Mouse (Mus musculus): ENCODE measurements at regions not wholly inside any gene's neighbourhood (a gene's known extent, or its start where the extent isn't known, plus 50 kb on each side); places are given as distances from the start of the nearest gene placed in this dataset.

GRCm38 (mm10) chr5:47185868-47186267 is 797.1 kb upstream of the Slit2 start:
- no peak for DNase-seq

- DNase-seq: no peak
These were observed 780.6 kb upstream of the Slit2 start for GRCm38 (mm10) chr5:47202164-47202914.

- no peak for DNase-seq
These were observed 780.0 kb upstream of the Slit2 start for GRCm38 (mm10) chr5:47202915-47203296.

- DNase-seq: no peak
These were observed 772.4 kb upstream of the Slit2 start for GRCm38 (mm10) chr5:47210542-47210941.

- no peak for DNase-seq
These were observed 767.5 kb upstream of the Slit2 start for GRCm38 (mm10) chr5:47215421-47215820.

GRCm38 (mm10) chr5:47225247-47225646 is 757.7 kb upstream of the Slit2 start:
- DNase-seq: no peak

- DNase-seq: no peak
These were observed 746.8 kb upstream of the Slit2 start for GRCm38 (mm10) chr5:47236094-47236493.

- DNase-seq: no peak
These were observed 742.9 kb upstream of the Slit2 start for GRCm38 (mm10) chr5:47240060-47240459.

GRCm38 (mm10) chr5:47240586-47240985 is 742.4 kb upstream of the Slit2 start:
- peak; percentile 60 to 72 for DNase-seq

GRCm38 (mm10) chr5:47254835-47255369 is 728.0 kb upstream of the Slit2 start:
- no peak for DNase-seq

GRCm38 (mm10) chr5:47261658-47262411 is 721.1 kb upstream of the Slit2 start:
- DNase-seq: no peak

- DNase-seq: no peak
These were observed 710.3 kb upstream of the Slit2 start for GRCm38 (mm10) chr5:47272642-47273041.

- DNase-seq: peak; percentile 12
These were observed 709.3 kb upstream of the Slit2 start for GRCm38 (mm10) chr5:47273389-47274255.

- no peak for DNase-seq
These were observed 708.7 kb upstream of the Slit2 start for GRCm38 (mm10) chr5:47274256-47274638.

GRCm38 (mm10) chr5:47276231-47277195 is 706.4 kb upstream of the Slit2 start:
- no peak for DNase-seq

- DNase-seq: peak; percentile 18 to 22
These were observed 703.3 kb upstream of the Slit2 start for GRCm38 (mm10) chr5:47279630-47280029.

GRCm38 (mm10) chr5:47299602-47300001 is 683.3 kb upstream of the Slit2 start:
- DNase-seq: peak; percentile 5 to 6

- DNase-seq: no peak
These were observed 665.4 kb upstream of the Slit2 start for GRCm38 (mm10) chr5:47317506-47317905.

GRCm38 (mm10) chr5:47318147-47318546 is 664.8 kb upstream of the Slit2 start:
- DNase-seq: no peak

GRCm38 (mm10) chr5:47322511-47323167 is 660.3 kb upstream of the Slit2 start:
- DNase-seq: no peak

GRCm38 (mm10) chr5:47334299-47334698 is 648.6 kb upstream of the Slit2 start:
- DNase-seq: peak in 1 of 2 experiments; percentile 14

Data from heart, adult 18-20 months (tissue).